Mouse (Mus musculus) forebrain, embryonic 11.5 days (tissue): ENCODE results near the gene Trappc5. TPM values are rescaled to one million over a fixed set of nuclear protein-coding genes. Genes with fewer than 3 reads are reported as not detected.

ENCODE experiments used
- ATAC-seq: fragments of 200-750 bp; cut with Nextera tagmentation; replicated peaks from 2 replicates; pipeline ENCODE4 v1.8.0; 2017; ENCODE audit warnings: moderate TSS enrichment; ENCODE audit not compliant: low FRiP score
- DNase-seq: peaks from one replicate; pipeline ENCODE4 v3.0.0-alpha.2; 2017; ENCODE audit warnings: low spot score
- H3K27ac ChIP-seq: fragments of 300-500 bp; sonication (generic); 2 replicates; pipeline ENCODE4 v1.5.1; 2014; ENCODE audit warnings: low read depth, low read length
- H3K27me3 ChIP-seq: fragments of 300-500 bp; sonication (generic); 2 replicates; pipeline ENCODE4 v1.6.1; 2014; ENCODE audit warnings: mild to moderate bottlenecking, low read length, mixed read lengths; ENCODE audit not compliant: control insufficient read depth, insufficient read depth
- H3K36me3 ChIP-seq: fragments of 300-500 bp; sonication (generic); 2 replicates; pipeline ENCODE4 v1.6.1; 2014; ENCODE audit warnings: mild to moderate bottlenecking, low read length, moderate library complexity, mixed read lengths; ENCODE audit not compliant: control insufficient read depth, insufficient read depth
- H3K4me1 ChIP-seq: fragments of 300-500 bp; sonication (generic); replicated peaks from 2 replicates; pipeline ENCODE4 v1.6.1; 2014; ENCODE audit warnings: low read length, mixed read lengths; ENCODE audit not compliant: control insufficient read depth, insufficient read depth
- H3K4me2 ChIP-seq: fragments of 300-500 bp; sonication (generic); 2 replicates; pipeline ENCODE4 v1.6.1; 2014; ENCODE audit warnings: low read depth, mild to moderate bottlenecking, low read length, moderate library complexity, mixed read lengths; ENCODE audit not compliant: severe bottlenecking
- H3K4me3 ChIP-seq: fragments of 300-500 bp; sonication (generic); 2 replicates; pipeline ENCODE4 v1.5.1; 2014; ENCODE audit warnings: low read depth, low read length
- H3K9ac ChIP-seq: fragments of 300-500 bp; sonication (generic); 2 replicates; pipeline ENCODE4 v1.6.1; 2014; ENCODE audit warnings: low read length
- H3K9me3 ChIP-seq: fragments of 300-500 bp; sonication (generic); 2 replicates; pipeline ENCODE4 v1.6.1; 2016; ENCODE audit warnings: low read length, mixed read lengths; ENCODE audit not compliant: control insufficient read depth
- WGBS: fragments of 180-500 bp; shearing (Covaris S2); extraction: QIAGEN DNeasy Blood & Tissue Kit; methylation state at CpG from one replicate; pipeline ENCODE4 v1.1.7; 2014; 5-methylcytosine and 5-hydroxymethylcytosine counted together
- polyA plus RNA-seq: library from polyadenylated mRNA; unstranded; fragments of >200 nt; fragmentation: Nextera tagmentation; extraction: Ambion mirVana; gene quantifications from 2 replicates; pipeline ENCODE4 v1.2.1, GENCODE M21; 2014

Trappc5 gene
- polyA plus RNA-seq, 1 experiment from 2014 or later = 34.3 TPM

GRCm38 (mm10) chr8:3683408-3684176 is 7.5 kb downstream of the Trappc5 start:
- Histone ChIP-seq H3K27me3 (no peaks in the 10 kb centered on the region), H3K4me3 (no peak overlapping the region), H3K4me2 (no peak overlapping the region), H3K27ac (no peak overlapping the region), H3K9ac (no peak overlapping the region), H3K4me1 (no peaks in the 10 kb centered on the region), H3K36me3 (peaks cover 7% of the 10 kb centered on the region), H3K9me3 (no peaks in the 10 kb centered on the region)
- 84% methylated on average over 6 of the region's 6 CpGs for WGBS
- ATAC-seq (no peak), DNase-seq (no peak)

GRCm38 (mm10) chr8:3684530-3684929 is 8.4 kb downstream of the Trappc5 start:
- no peak overlapping the region for H3K27ac ChIP-seq
- DNase-seq (no peak), ATAC-seq (peak; percentile 45; the same call in 1 of the 2 replicates)
- no peak overlapping the region for H3K9ac ChIP-seq
- no peaks in the 10 kb centered on the region for H3K27me3 ChIP-seq
- no peak overlapping the region for H3K4me3 ChIP-seq
- no peaks in the 10 kb centered on the region for H3K9me3 ChIP-seq
- H3K36me3 ChIP-seq = peaks cover under 1% of the 10 kb centered on the region; the same call in 1 of the 2 replicates
- H3K4me1 ChIP-seq = no peaks in the 10 kb centered on the region
- H3K4me2 ChIP-seq = no peak overlapping the region

- Histone ChIP-seq H3K9me3 (no peaks in the 10 kb centered on the region), H3K4me2 (no peak overlapping the region), H3K27me3 (no peaks in the 10 kb centered on the region), H3K9ac (no peak overlapping the region), H3K4me3 (no peak overlapping the region), H3K27ac (no peak overlapping the region), H3K4me1 (no peaks in the 10 kb centered on the region), H3K36me3 (no peaks in the 10 kb centered on the region)
- DNase-seq (peak; percentile 34), ATAC-seq (no peak)
- WGBS = 70% methylated on average over 5 of the region's 5 CpGs
Measured at GRCm38 (mm10) chr8:3685422-3685821, 9.3 kb downstream of the Trappc5 start.

DNA sequence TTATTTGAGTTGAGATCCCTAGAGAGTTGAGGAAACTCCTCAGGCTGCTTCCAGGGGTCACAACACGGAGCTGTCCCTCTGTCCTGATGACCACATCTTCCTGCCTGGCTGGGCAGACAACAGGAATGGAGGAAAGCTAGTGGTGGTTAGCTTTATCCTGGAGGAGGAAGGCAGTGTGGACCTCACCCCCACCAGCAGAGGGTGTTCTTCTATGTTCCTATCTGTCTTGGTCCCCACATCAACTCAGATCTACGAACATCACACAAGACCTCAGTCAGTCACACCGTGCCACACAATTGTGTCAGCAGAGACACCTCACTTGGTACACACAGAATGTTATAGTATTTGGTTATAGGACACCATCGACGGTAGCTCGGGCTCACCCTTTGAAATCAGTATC is 11.4 kb downstream of the Trappc5 start:
- Histone ChIP-seq H3K27ac (no peak overlapping the region), H3K27me3 (no peaks in the 10 kb centered on the region), H3K4me3 (no peak overlapping the region), H3K4me2 (no peak overlapping the region), H3K36me3 (no peaks in the 10 kb centered on the region), H3K4me1 (no peaks in the 10 kb centered on the region), H3K9me3 (no peaks in the 10 kb centered on the region), H3K9ac (no peak overlapping the region)
- ATAC-seq (no peak), DNase-seq (peak; percentile 40)
- WGBS = 85% methylated on average over 6 of the region's 6 CpGs

GRCm38 (mm10) chr8:3690774-3691173 is 14.7 kb downstream of the Trappc5 start:
- ATAC-seq (no peak), DNase-seq (no peak)
- H3K27ac ChIP-seq = no peak overlapping the region
- no peak overlapping the region for H3K4me2 ChIP-seq
- no peak overlapping the region for H3K4me3 ChIP-seq
- no peaks in the 10 kb centered on the region for H3K9me3 ChIP-seq
- no peaks in the 10 kb centered on the region for H3K36me3 ChIP-seq
- H3K9ac ChIP-seq = no peak overlapping the region
- H3K27me3 ChIP-seq = no peaks in the 10 kb centered on the region
- WGBS = 73% methylated on average over 3 of the region's 3 CpGs
- H3K4me1 ChIP-seq = no peaks in the 10 kb centered on the region

DNA sequence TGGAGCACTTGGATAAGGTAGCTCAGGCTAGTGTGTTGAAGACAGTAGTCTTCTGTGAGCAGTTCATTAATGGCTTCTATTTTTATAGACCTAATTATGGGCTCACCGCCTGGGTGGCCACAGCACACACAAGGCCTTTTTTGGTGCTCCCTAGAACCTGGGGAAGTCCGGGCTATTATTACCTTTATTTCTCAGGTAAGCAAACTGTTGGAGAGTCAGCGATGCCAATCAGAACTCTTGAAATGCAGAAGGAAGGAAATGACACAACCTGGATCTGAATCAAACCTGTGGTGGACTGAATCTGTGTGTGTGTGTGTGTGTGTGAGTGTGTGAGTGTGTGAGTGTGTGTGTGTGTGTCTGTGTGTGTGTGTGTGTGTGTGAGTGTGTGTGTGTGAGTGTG is 18.0 kb downstream of the Trappc5 start, which contains the start of gene Fcer2a:
TSS of gene Fcer2a (minus strand) at position 55 of the 400 bp plus-strand sequence.
- DNase-seq (no peak), ATAC-seq (no peak)
- H3K4me2 ChIP-seq = no peak within 1 kb of the TSS
- no peak within 1 kb of the TSS for H3K4me3 ChIP-seq
- no peaks in the 10 kb centered on the region for H3K27me3 ChIP-seq
- H3K9ac ChIP-seq = no peak within 1 kb of the TSS
- 84% methylated on average over 3 of the region's 3 CpGs for WGBS
- H3K36me3 ChIP-seq = no peaks in the 10 kb centered on the region
- no peak within 1 kb of the TSS for H3K27ac ChIP-seq
- H3K4me1 ChIP-seq = no peaks in the 10 kb centered on the region
- H3K9me3 ChIP-seq = no peaks in the 10 kb centered on the region

DNA sequence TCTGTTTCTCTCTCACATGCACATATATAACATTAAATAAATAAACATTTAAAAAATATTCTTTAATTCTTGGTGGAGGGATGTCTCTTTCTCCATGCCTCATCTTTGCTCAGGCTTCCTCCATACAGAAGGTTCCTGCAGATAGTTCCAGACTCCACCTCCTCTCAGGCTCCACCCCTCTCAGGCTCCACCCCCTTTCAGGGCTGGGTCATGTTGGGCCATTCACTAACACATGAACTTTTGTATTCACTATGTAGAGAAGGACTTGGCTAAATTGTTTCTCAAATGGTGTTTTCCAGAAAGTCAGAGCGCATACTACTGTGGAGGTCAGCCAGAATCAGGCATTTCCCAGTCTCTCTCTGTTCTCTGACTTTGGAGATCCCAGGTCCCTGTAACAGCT is 25.4 kb downstream of the Trappc5 start:
- Histone ChIP-seq H3K36me3 (no peaks in the 10 kb centered on the region), H3K4me2 (no peak overlapping the region), H3K9ac (no peak overlapping the region), H3K4me1 (no peaks in the 10 kb centered on the region), H3K27me3 (no peaks in the 10 kb centered on the region), H3K27ac (no peak overlapping the region), H3K9me3 (no peaks in the 10 kb centered on the region), H3K4me3 (no peak overlapping the region)
- 97% methylated on average over 1 of the region's 1 CpGs for WGBS
- DNase-seq = no peak
- ATAC-seq = no peak

- 59% methylated on average over 4 of the region's 4 CpGs for WGBS
- DNase-seq (no peak), ATAC-seq (no peak)
- H3K4me3 ChIP-seq = no peak overlapping the region
- H3K4me1 ChIP-seq = no peaks in the 10 kb centered on the region
- no peaks in the 10 kb centered on the region for H3K9me3 ChIP-seq
- no peaks in the 10 kb centered on the region for H3K27me3 ChIP-seq
- no peak overlapping the region for H3K9ac ChIP-seq
- no peak overlapping the region for H3K27ac ChIP-seq
- H3K4me2 ChIP-seq = no peak overlapping the region
- H3K36me3 ChIP-seq = no peaks in the 10 kb centered on the region
Measured at GRCm38 (mm10) chr8:3705711-3706110, 29.6 kb downstream of the Trappc5 start.

- WGBS = 72% methylated on average over 7 of the region's 7 CpGs
- no peak for DNase-seq
- Histone ChIP-seq H3K27me3 (no peaks in the 10 kb centered on the region), H3K9ac (no peak overlapping the region), H3K9me3 (no peaks in the 10 kb centered on the region), H3K36me3 (no peaks in the 10 kb centered on the region), H3K27ac (no peak overlapping the region), H3K4me3 (no peak overlapping the region), H3K4me2 (no peak overlapping the region), H3K4me1 (no peaks in the 10 kb centered on the region)
- ATAC-seq = no peak
Measured at GRCm38 (mm10) chr8:3707611-3708010, 31.5 kb downstream of the Trappc5 start.
